Mouse (Mus musculus): ENCODE data around the gene Fcer1g.

Fcer1g gene

DNA sequence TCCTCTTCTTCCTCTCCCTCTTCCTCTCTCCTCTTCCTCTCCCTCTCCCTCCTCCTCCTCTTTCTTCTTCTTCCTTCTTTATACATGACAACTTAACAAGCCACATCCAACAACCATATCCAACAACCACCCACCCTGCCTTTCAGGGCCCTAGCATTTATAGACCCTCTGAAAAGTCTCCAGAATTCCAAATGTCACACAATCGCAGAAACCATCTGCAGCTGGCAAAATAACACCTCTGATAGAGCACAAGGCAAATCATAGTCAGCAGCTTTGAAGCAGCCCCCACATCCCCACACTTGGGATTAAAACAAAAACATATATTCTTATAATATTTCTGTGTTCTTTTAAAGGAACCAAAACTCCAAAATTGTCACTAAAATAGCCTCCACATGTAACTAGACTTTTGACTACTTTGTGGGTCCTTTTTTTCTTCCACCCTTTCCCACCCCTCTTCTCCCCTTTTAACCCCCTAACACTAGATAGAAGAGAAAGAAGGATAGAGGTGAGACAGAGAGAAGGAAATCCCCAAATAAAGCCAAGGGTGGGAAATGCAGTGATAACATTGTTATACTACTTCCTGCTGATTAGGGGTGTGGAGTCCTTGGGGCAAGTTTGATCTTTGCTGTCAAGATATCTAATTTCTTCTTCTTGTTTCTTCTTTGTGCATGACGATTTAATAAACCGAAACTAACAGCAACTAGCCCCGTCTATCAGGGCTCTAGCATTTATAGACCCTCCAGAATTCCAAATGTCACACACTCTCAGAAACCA, 32.0 kb upstream of the Fcer1g start:
- DNase-seq (ENCODE audit: low spot score in 2 of 2) = no peak

DNA sequence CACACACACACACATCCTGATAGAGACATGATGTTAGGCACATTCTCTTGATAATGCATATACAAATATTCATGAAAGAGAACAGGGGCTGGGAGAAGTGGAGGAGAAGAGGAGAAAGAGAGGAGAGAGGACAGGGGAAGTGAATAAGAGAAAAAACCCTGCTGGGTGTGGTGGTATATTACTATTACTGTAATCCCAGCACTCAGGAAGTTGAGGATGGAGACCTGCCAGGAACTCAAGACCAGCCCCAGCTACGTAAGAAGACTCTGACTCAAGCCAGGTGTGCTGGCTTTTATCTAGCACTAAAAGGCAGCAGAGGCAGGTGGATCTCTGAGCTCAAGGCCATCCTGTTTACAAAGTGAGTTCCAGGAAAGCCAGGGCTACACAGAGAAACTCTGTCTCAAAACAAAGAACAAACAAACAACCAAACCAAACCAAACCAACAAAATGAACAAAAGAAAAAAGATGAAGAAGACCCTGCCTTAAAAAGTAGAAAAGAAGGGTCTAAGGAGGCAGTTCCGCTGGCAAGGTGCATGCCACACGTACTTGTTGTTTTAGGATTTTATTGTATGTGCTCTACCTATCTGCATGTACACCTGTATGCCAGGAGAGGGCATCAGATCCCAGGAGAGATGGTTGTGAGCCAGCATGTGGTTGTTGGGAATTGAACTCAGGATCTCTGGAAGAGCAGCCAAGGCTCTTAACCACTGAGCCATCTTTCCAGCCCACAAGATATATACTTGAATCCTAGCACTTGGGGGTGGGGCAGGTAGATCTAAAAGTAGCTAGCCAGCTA, 29.7 kb upstream of the Fcer1g start:
- no peak for DNase-seq (ENCODE audit: low spot score in 2 of 2)

DNA sequence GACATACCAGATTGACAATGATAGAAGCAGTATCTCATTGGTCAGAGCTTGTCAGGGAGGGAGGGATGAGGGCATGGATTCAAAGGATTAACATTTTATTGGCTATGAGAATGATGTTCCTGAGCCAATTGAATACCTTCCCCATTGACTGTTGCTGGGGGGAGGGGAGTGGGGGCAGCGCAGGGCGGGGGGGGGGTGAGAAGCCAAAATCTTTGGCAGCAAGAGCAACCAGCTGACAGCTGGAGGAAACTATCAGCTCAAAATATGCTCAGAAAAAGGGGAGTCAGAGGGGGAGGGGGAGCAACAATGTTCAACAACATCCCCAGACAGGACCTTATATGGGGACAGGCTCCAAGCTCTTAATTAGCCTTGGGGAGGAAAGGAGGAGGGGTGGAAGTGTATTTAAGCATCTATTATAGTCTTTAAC, 29.0 kb upstream of the Fcer1g start:
- DNase-seq (ENCODE audit: low spot score in 2 of 2) = no peak

DNA sequence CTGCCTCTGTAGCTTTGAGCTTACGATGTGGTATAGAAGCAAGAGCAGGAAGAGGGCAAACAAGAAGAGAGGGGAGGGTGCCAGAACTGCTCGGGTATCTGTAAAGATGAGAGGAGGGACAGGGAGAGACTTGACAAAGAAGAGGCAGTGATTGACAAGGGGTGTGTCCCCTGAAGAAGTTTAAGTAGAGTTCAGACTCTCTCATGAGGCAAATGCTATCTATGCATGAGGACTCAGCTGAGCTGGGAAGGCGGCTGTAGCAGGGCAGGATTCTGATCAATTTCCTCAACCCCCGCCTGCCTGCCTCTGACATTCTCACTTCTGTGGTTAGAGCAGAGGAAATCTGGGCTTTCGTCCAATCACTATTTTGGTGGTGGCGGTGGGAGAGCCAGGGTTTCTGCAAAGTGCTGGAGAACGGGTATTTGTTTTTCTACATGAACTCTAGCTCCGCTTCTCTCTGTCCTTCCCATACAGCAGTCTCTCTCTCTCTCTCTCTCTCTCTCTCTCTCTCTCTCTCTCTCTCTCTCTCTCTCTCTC, 28.5 kb upstream of the Fcer1g start:
- no peak for DNase-seq (ENCODE audit: low spot score in 2 of 2)

DNA sequence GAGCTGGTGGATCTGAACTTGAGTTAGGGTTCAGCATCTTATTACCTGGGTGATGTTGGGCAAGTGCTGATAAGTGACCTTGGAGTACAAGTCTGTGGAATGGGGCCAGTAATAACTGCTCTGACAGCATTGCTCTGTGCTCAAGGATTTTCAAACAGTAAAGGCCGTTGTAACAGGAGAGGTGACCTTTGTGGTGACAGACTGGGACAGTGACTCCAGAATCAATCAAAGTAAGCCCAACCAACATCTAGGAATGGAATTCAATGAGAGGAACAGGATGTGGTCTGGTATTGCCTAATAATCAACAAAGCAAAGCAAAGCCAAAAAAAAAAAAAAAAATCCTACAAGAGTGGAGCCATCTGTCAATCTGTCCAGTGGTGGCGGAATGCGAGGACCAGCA, 26.2 kb upstream of the Fcer1g start:
- DNase-seq (ENCODE audit: low spot score in 2 of 2) = no peak

DNA sequence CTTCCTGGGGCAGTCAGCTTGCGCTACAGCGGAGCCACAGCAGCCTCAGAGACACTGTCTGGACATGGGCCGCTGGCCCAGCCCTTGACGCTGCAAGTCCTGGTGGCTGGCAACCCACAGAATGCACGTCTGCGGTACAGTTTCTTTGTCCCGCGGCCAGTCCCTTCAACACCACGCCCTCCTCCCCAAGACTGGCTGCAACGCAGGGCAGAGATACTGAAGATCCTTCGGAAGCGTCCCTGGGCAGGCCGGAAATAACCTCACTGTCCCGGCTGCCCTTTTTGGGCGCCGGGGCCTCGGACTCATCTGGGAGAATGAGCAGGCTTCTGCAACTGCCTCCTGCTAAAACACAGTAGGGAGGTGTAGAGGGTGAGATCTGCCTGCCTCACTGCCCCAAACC, 24.8 kb upstream of the Fcer1g start:
- DNase-seq (ENCODE audit: low spot score in 2 of 2) = no peak

DNA sequence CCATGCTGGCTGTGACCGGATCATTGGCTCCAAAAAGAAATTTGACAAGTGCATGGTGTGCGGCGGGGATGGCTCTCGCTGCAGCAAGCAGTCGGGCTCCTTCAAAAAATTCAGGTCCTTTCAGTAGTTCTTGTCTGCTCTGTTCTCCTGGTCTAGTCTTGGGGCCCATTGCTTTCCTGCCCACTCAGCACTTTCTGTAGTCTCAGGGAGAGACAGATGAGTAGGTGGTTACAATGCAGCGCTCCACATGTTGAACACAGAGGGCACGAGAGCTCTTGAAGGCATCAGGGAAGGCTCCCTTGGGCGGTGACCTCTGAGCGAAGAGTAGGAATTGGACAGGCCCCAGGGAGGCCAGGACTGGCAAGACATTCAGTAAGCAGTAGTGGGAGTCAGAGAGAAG, 23.6 kb upstream of the Fcer1g start:
- no peak for DNase-seq (ENCODE audit: low spot score in 2 of 2)

DNA sequence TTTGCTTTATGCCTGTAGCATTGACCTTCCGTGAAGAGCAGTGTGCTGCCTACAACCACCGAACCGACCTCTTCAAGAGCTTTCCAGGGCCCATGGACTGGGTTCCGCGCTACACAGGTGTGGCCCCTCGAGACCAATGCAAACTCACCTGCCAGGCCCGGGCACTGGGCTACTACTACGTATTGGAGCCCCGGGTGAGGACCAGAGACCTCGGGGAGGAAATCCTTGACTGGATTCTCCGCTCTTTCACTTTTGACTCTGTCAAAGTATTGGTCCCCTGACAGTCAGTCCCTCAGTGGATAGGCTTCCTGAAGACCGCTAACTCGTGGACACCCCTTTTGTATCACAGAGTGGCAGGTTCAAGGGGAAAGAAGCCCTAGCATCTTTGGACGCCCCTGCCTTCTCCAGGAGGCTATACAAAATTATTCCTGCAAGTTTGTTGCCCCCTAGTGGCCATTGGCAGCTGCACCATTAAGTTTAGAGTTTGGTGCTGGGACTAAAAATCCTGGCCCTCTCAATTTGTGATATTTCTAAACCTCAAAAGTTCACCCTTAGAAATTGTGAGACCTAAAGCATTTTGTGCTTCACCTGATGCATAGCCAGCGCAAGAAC, 22.9 kb upstream of the Fcer1g start:
- DNase-seq (ENCODE audit: low spot score in 2 of 2) = peak in 1 of 2 experiments; percentile 66

DNA sequence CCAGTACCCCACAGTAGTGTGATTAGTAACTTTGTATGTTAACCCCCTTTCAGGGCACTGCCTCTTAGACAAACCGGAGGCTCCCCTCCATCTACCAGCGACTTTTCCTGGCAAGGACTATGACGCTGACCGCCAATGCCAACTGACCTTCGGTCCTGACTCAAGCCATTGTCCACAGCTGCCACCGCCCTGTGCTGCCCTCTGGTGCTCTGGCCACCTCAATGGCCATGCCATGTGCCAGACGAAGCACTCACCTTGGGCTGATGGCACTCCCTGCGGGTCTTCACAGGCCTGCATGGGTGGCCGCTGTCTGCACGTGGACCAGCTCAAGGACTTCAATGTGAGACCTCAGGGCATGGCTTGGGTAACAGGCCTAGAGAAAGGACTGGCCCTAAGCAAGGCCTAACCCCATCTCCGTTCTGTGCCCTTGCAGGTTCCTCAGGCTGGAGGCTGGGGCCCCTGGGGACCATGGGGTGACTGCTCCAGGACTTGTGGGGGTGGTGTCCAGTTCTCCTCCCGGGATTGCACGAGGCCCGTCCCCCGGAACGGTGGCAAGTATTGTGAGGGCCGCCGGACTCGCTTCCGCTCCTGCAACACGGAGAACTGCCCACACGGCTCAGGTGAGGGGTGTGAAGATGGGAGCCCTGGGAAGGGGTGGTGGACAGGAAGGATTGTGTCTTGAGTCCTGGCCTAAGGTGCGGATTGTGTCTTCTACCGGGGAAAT, 22.1 kb upstream of the Fcer1g start:
- DNase-seq (ENCODE audit: low spot score in 2 of 2) = no peak

DNA sequence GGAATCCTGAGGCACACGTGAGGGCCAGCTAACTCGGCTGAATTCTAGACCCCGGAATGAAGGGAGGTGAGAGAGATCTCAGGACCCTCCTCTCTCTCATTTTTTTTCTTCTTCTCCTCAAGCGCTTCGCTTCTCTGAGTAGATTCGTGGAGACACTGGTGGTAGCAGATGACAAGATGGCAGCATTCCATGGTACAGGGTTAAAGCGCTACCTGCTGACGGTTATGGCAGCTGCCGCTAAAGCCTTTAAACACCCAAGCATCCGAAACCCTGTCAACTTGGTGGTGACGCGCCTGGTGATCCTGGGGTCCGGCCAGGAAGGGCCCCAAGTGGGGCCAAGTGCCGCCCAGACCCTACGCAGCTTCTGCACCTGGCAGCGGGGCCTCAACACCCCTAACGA, 18.2 kb upstream of the Fcer1g start:
- DNase-seq (ENCODE audit: low spot score in 2 of 2) = no peak

DNA sequence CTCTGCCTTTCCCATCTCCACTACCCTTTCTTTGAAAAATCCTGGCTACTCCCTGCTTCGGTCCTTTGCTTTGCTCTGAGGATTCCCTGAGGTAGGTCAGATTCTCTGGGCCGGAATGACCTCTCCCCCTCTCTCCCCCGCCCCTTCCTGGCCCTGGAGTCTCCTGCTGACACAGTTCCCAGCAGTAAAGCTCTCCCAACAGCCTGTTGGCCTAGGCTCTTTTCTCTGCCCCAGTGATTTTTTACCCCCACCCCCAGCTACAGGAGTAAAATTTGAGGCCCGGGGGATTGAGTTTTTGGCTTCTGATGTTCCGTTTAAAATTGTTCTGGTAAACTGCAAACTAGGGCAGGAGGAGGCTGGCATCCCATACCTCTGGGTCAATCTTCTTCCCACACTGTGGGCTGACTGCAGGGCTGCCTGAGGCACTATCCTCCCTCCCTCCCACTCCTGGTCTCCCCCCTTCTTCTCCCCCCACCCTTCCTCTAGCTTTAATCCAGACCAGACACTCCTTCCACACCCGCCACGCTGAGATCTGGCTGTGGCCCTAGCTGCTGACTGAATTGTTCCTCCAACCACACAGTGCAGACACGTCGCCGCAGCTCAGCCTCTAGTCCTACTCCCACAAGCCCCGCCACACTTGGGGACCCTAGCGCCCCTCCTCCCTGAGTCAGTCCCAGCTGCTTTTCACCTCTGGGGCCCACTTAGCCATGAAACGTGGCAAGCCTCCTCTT, 17.6 kb upstream of the Fcer1g start:
- no peak for DNase-seq (ENCODE audit: low spot score in 2 of 2)

DNA sequence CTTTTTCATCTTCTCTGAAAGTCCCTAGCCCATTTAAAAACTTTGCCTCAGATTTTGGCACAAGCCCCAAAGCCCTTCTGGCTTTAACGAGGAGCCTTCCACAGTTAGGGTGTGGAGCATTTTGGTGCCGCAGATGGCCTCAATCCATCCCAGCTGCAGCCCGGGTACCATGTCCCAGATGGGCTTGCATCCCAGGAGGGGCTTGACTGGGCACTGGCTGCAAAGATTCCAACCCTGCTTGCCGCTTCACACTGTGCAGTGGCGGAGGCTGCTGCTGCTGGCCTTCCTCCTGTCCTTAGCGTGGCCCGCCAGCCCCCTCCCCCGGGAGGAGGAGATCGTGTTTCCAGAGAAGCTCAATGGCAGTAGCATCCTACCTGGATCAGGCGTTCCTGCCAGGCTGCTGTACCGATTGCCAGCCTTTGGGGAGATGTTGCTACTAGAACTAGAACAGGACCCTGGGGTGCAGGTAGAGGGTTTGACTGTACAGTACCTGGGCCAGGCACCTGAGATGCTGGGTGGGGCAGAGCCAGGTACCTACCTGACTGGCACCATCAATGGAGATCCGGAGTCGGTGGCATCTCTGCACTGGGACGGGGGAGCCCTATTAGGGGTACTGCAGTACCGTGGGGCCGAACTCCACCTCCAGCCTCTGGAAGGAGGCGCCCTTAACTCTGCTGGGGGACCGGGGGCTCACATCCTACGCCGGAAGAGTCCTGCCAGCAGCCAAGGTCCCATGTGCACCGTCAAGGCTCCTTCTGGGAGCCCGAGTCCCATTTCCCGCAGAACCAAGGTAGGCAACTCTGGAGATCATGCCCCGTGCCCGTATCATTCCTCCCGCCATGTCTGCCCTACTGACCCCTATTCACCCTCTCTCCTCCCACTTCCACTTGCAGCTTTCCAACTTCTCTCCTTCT, 16.8 kb upstream of the Fcer1g start, which contains the start of gene Ndufs2:
Gene Ndufs2, minus strand, starts transcription at position 709 of the 914 bp plus-strand sequence.
- no peak for DNase-seq (ENCODE audit: low spot score in 2 of 2)

DNA sequence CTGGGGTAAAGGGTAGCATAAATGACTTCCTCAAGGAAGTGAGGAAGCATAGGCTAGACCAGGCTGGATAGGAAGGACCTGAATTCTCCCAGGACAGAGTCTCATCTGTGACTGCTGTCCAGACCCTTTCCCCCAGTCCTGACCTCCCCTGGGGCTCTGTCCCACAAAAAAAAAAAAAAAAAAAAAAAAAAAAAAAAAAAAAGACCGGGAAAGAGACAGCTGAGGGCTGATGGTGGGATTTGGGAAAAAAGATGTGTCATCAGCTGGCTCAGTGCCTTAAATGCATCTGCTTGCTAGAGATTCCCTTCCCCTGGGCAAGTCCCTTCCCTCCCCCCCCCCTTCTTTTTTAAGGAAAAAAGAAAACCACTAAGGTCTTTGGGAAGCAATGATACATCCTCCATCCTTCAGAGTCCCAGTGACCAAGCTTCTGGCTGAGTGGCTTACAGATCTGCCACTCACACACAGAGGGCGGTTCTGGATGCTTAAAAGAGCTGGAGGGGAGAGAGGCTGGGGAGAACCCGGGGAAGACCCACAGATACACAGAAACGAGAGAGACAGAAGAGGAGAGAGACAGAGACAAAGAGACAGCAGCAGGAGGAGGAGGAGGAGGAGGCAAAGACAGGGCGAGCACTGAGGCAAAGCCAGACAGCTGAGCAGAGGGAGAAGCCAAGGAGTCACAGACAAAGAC, 15.9 kb upstream of the Fcer1g start, which contains the start of gene Adamts4:
Gene Adamts4, plus strand, starts transcription at position 509 of the 688 bp plus-strand sequence.
- no peak for DNase-seq (ENCODE audit: low spot score in 2 of 2)

DNA sequence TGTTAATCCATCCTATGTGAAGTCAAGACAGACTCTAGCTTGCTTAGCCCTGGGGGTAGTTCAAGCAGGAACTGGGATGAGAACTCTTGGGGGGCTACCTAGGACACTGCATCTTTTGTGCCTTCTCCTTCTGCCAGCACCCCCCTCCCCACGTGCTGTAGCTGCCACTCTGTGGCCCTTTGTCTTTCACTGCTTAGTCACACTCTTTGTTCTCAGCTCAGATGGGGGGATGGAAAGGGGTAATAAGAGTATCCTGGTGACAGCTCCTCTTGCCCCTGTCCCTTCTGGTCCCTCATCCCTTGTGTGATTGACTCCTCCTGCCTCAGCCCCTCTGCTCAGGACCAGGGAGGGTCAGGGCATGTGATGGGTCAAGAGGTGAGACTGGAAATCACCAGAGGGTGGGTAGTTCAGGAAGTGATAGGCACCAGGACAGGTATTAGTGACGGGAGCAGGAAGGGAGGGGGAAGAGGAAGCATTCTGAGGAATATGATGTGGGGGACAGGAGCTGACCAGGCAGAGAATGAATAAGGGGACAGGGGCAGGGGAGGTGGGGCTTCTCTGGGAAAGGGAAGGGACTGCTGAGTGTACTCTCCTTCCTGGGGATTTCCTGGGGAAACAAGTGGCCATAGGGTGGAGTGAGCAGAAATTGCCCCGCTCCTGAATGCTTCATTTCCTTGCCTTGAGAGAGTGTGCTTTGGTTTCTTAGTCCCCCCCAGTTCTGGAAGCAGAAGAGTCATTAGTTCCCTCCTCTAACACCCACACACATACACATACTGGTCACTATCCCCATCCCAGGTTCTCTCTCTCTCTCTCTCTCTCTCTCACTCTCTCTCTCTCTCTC, 14.4 kb upstream of the Fcer1g start:
- no peak for DNase-seq (ENCODE audit: low spot score in 2 of 2)

DNA sequence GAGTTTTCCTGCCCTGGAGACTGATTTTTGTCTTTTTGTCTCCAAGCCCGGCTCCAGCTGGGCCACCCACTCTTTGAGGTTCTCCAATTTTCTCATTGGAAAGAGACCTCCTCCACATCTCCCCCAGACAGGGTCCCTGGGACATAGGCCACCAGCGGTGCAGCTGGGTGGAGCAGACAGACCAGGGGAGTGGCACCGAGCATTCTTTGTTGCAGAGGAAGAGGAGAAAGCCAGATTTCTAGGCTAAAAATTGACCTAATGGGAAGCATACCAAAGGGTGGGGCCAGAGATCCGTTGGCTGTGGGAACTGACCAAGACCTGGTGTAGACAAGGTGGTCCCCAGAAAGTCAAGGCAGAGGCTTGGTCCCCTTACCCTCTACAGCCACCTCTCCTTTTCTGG, 13.8 kb upstream of the Fcer1g start:
- no peak for DNase-seq (ENCODE audit: low spot score in 2 of 2)

DNA sequence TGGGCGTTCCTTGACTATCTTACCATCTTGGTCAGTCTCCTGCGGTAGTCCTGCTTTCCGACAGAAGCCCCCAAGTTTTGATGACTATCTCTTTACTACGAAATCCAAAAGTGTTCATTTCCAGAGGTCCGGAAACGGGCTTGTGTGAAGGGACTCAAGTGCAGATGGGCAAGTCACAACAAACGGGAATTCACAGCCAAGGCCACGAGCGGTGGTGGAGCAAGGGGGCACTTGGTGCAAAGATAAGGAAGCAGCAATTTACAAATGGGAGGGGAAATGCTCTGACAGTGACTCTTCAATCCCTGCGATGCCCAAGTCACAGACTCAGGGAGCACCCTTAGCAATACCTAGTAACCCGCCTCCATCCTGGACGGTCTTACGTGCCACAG, 13.3 kb upstream of the Fcer1g start:
- DNase-seq (ENCODE audit: low spot score in 2 of 2) = peak in 1 of 2 experiments; percentile 36

DNA sequence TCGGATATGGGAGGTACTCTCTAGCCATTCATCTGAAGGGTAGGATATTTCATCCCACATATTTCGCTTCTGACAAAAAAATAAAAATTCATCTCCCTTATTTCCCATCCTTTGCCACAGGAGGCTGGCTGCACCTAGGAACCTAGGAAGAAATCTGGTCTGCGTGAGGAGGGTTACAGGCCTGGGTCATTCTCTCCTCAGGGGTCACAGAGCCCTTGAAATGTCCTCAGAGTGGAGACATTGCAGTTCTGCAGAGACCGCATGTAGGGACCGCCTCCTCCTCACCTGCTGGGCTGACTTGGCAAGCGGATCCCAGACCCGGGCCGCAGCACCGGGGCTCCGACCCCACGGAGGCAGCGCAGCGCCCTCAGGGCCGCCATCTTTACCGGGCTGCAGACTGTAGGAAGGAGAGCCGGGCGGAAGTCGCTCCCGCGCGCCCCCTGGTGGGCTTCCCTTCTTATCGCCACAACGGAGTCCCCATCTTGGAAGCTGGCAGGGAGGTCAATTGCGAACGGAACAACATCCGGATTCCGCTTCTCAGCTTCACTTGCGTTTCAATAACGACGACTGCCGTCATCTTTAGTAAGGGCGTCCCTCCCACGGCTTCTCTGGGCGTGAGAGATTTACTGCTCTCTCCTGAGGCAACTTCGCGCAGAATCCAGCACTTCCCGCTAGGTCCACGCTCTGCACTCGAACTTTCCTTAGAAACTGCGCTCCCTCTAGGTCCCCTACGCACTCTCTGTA, 12.7 kb upstream of the Fcer1g start:
- peak; percentile 95 to 98 for DNase-seq (ENCODE audit: low spot score in 2 of 2)

DNA sequence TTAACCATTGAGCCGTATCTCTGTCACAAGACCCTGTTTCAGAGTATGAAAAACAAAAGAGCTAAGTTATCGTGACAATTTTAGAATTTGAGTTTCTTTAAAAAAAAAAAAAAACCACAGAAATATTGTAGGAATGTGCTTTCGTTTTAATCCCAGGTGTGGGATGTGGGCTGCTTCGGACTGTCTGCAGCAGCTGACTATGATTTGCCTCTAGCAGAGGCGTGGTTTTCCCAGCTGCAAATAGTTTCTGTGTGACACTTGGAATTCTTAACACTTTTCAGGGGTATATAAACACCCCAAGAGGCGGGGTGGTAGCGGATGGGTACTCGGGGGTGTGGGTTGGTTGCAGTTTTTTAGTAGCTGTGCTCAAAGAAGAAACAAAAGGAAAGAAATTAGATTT, 11.2 kb upstream of the Fcer1g start:
- DNase-seq (ENCODE audit: low spot score in 2 of 2) = no peak

Measured in thymus, postnatal 10 days (tissue).